Comparison of ENCODE assay signal across 9 mouse cellular contexts in the genomic region with DNA sequence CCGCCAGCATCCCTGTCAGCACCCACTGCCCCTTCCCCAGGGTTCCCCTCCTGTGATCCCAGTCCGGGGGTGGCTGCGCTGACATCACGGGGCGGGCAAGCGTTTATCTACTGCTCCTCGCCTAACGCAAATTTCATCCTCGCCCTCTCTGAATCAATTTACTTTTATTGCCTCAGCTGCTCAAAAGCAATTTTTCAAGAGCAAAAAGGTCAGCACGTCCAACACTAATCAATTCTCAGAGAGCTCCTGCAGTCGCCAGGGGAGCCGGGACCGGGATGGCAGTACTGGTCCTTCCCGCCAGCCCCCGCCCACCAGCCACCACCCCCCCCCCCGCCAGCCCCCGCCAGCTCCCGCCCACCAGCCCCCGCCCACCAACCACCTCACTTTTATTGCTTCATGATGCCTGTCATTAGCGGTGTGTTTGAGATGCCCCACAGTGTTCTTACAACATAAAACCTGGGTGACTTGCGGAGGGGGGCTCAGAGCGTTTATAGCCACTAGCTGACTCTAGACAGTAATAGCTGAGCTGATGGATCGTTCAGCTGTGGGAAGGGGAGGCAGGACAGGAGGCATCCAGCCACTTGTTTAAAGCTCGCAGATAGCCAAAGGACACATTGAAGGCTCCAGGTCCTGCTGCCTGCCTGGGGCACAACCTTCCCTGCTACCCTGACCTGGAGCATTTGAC. TPM values are rescaled to one million over a fixed set of nuclear protein-coding genes. Genes with fewer than 3 reads are reported as not detected.
A peak's percentile ranks its signal among the peaks of the same experiment; 100 is the strongest.
DNase-seq lines count a peak whose midpoint lies in the region; ATAC-seq and TF ChIP-seq lines count a peak whose summit lies in the region.
"Had no signal": no experiment of that assay in that cellular context is flagged by ENCODE, and none has a peak within 500 bp of the region (broad histone marks: within the 10 kb centered on the region; RNA-seq: fewer than 3 reads in every experiment).

No protein-coding gene starts in this region.

- no peak for ATAC-seq in heart, embryonic 16.5 days (replicated peaks; ENCODE audit: extremely low read depth, insufficient read depth, low FRiP score)
- no peak for ATAC-seq in embryonic facial prominence, embryonic 13.5 days (ENCODE audit: insufficient number of reproducible peaks, insufficient read depth, low FRiP score, low TSS enrichment, low read depth)
- ATAC-seq in midbrain, embryonic 15.5 days (replicated peaks), result no peak; the same call in 1 of the 2 replicates

- H3K9me3 ChIP-seq in heart, embryonic 16.5 days (replicated peaks; ENCODE audit: control insufficient read depth, low read length), result no peaks in the 10 kb centered on the region
- no peaks in the 10 kb centered on the region for H3K9me3 ChIP-seq in embryonic facial prominence, embryonic 13.5 days
- no peaks in the 10 kb centered on the region for H3K9me3 ChIP-seq in midbrain, embryonic 15.5 days

- peaks cover 62% of the 10 kb centered on the region for H3K4me1 ChIP-seq in heart, embryonic 16.5 days (ENCODE audit: control insufficient read depth, insufficient read depth, low read length)
- peaks cover 64% of the 10 kb centered on the region for H3K4me1 ChIP-seq in embryonic facial prominence, embryonic 13.5 days
- peaks cover 52% of the 10 kb centered on the region for H3K4me1 ChIP-seq in midbrain, embryonic 15.5 days

- no peak for TF ChIP-seq CTCF in layer of hippocampus, adult 2 months (conservative IDR thresholded peaks at IDR 0.05)

- H3K27ac ChIP-seq in heart, embryonic 16.5 days (ENCODE audit: low read length), result no peak overlapping the region
- H3K27ac ChIP-seq in embryonic facial prominence, embryonic 13.5 days, result no peak overlapping the region
- H3K27ac ChIP-seq in midbrain, embryonic 15.5 days, result peak overlapping the region; percentile 43; the same call in 1 of the 2 replicates
- no peak overlapping the region for H3K27ac ChIP-seq in layer of hippocampus, adult 2 months

- H3K4me2 ChIP-seq in heart, embryonic 16.5 days (ENCODE audit: low read depth, low read length), result peak overlapping the region; percentile 13; the same call in 1 of the 2 replicates
- H3K4me2 ChIP-seq in embryonic facial prominence, embryonic 13.5 days, result peak overlapping the region; percentile 52
- H3K4me2 ChIP-seq in midbrain, embryonic 15.5 days, result peak overlapping the region; percentile 44

- no peak for DNase-seq in heart, postnatal 36 days
- peak; percentile 29 for DNase-seq in induced T-regulatory cell, adult 2 months (ENCODE audit: low read depth)
- no peak for DNase-seq in layer of hippocampus, adult 2 months (ENCODE audit: low spot score in 2 of 2)
- DNase-seq in spleen, postnatal 14 days (ENCODE audit: low spot score in 2 of 2), result no peak
- DNase-seq in frontal cortex, postnatal 25 days (ENCODE audit: low spot score in 2 of 2), result no peak
- DNase-seq: kidney, adult 18-20 months had no signal

- no peaks in the 10 kb centered on the region for H3K27me3 ChIP-seq in heart, embryonic 16.5 days (ENCODE audit: control insufficient read depth, insufficient read depth, low read length)
- H3K27me3 ChIP-seq in embryonic facial prominence, embryonic 13.5 days, result peaks cover 55% of the 10 kb centered on the region
- no peaks in the 10 kb centered on the region for H3K27me3 ChIP-seq in midbrain, embryonic 15.5 days (replicated peaks)

- no peak overlapping the region for H3K9ac ChIP-seq in heart, embryonic 16.5 days (ENCODE audit: low read length)
- peak overlapping the region; percentile 54; the same call in 1 of the 2 replicates for H3K9ac ChIP-seq in embryonic facial prominence, embryonic 13.5 days
- H3K9ac ChIP-seq in midbrain, embryonic 15.5 days, result 0 out of 2 replicates have a peak overlapping the region, but pooled peaks have one; percentile 24

- intact Hi-C loops in heart, postnatal 36 days (cut with DNase I), result no loop called here

- 30% methylated on average over 20 of the region's 24 CpGs for WGBS in heart, embryonic 16.5 days
- WGBS in embryonic facial prominence, embryonic 13.5 days, result 11% methylated on average over 24 of the region's 24 CpGs
- 19% methylated on average over 22 of the region's 24 CpGs for WGBS in midbrain, embryonic 15.5 days

- no peaks in the 10 kb centered on the region for H3K36me3 ChIP-seq in heart, embryonic 16.5 days (ENCODE audit: control insufficient read depth, insufficient read depth)
- no peaks in the 10 kb centered on the region for H3K36me3 ChIP-seq in embryonic facial prominence, embryonic 13.5 days
- H3K36me3 ChIP-seq in midbrain, embryonic 15.5 days (replicated peaks), result no peaks in the 10 kb centered on the region

- no peak overlapping the region for H3K4me3 ChIP-seq in heart, embryonic 16.5 days (ENCODE audit: low read length)
- peak overlapping the region; percentile 26 for H3K4me3 ChIP-seq in embryonic facial prominence, embryonic 13.5 days
- H3K4me3 ChIP-seq in midbrain, embryonic 15.5 days, result peak overlapping the region; percentile 21
- no peak overlapping the region for H3K4me3 ChIP-seq in layer of hippocampus, adult 2 months

RNA-seq across cellular contexts. Expression of gene Cbx4, which starts 44.2 kb away (rescaled TPM):
- 11.5 and 12.6 TPM in 2 replicates for polyA plus RNA-seq in heart, embryonic 16.5 days (2015; fragmentation: Nextera tagmentation; extraction: Ambion mirVana)
- 10 to 100 TPM; 11.5 to 13.6 TPM for total RNA-seq in heart, postnatal 36 days (2021)
- polyA plus RNA-seq in embryonic facial prominence, embryonic 13.5 days (2015; fragmentation: Nextera tagmentation; extraction: Ambion mirVana), result 13.0 and 14.4 TPM in 2 replicates
- 23.7 and 24.7 TPM in 2 replicates for polyA plus RNA-seq in midbrain, embryonic 15.5 days (2015; fragmentation: Nextera tagmentation; extraction: Ambion mirVana)
- 10 to 100 TPM; 53.7 to 60.4 TPM for total RNA-seq in layer of hippocampus, adult 2 months (2021)

Comparison
In these comparisons a context has a peak if more than half of its experiments do, and no peak if none do; other contexts are left out.
1. H3K4me3 ChIP-seq: peak in embryonic facial prominence, embryonic 13.5 days (single experiment) and midbrain, embryonic 15.5 days (single experiment); none in heart, embryonic 16.5 days (single experiment) and layer of hippocampus, adult 2 months (single experiment).
2. Peak in every context shown above with its lines, with median percentiles within 50 percentile points of each other: H3K4me2 ChIP-seq.